Mouse (Mus musculus) thymus, adult 2 months (tissue): Measurements from ENCODE around the gene Ifit2.
"Not testable (repeated sequence)": the region's sequence is repeated elsewhere in the genome, so short reads cannot be mapped to it uniquely, and the experiment has no call there.

Experiments
- CTCF ChIP-seq: fragments of 200-500 bp; IDR thresholded peaks from 2 replicates; pipeline ENCODE4 v1.5.1; 2012; ENCODE audit warnings: mild to moderate bottlenecking, control low read depth, low read length, moderate library complexity, borderline replicate concordance; ENCODE audit not compliant: control insufficient read depth, poor library complexity, insufficient read depth; ENCODE audit errors: extremely low read depth
- POLR2A ChIP-seq: fragments of 200-500 bp; IDR thresholded peaks from 2 replicates; pipeline ENCODE4 v1.6.1; 2012; ENCODE audit warnings: mild to moderate bottlenecking, low read length, control low read depth, moderate library complexity; ENCODE audit not compliant: control insufficient read depth, poor library complexity, insufficient read depth; ENCODE audit errors: extremely low read depth

- TF ChIP-seq POLR2A, CTCF: not testable (repeated sequence)
These were observed 44.0 kb downstream of the Ifit2 start for GRCm38 (mm10) chr19:34594523-34594922.
